Mouse (Mus musculus): ENCODE measurements around the gene Trex2. TPM values are rescaled to one million over a fixed set of nuclear protein-coding genes. Genes with fewer than 3 reads are reported as not detected.
"Not testable (repeated sequence)": the region's sequence is repeated elsewhere in the genome, so short reads cannot be mapped to it uniquely, and the experiment has no call there.

The Trex2 gene
- polyA plus RNA-seq, 1 experiment from 2014 or later, result not detected

GRCm38 (mm10) chrX:73410880-73411517, 24.1 kb downstream of the Trex2 start, which contains the start of gene Zfp92:
Gene Zfp92, plus strand, starts transcription at chrX:73411096.
- Histone ChIP-seq H3K4me2 (replicated peaks) (peak within 1 kb of the TSS; percentile 47), H3K36me3 (no peaks in the 10 kb centered on the region), H3K4me1 (no peaks in the 10 kb centered on the region), H3K4me3 (peak within 1 kb of the TSS; percentile 29), H3K9me3 (no peaks in the 10 kb centered on the region), H3K27ac (replicated peaks) (no peak within 1 kb of the TSS), H3K9ac (replicated peaks) (no peak within 1 kb of the TSS; the same call in 1 of the 2 replicates), H3K27me3 (peaks cover 13% of the 10 kb centered on the region; the same call in 1 of the 2 replicates)
- ATAC-seq (ENCODE audit: low FRiP score, low read depth), result no peak
- WGBS, result 24% methylated on average over 20 of the region's 20 CpGs

GRCm38 (mm10) chrX:73401616-73402015, 33.5 kb downstream of the Trex2 start:
- H3K4me3 ChIP-seq, result no peak overlapping the region
- 90% methylated on average over 12 of the region's 12 CpGs for WGBS
- H3K27ac ChIP-seq (replicated peaks), result no peak overlapping the region
- no peak overlapping the region for H3K9ac ChIP-seq (replicated peaks)
- H3K27me3 ChIP-seq, result peaks cover 5% of the 10 kb centered on the region; the same call in 1 of the 2 replicates
- no peak overlapping the region for H3K4me2 ChIP-seq (replicated peaks)
- no peaks in the 10 kb centered on the region for H3K4me1 ChIP-seq
- no peaks in the 10 kb centered on the region for H3K36me3 ChIP-seq
- H3K9me3 ChIP-seq, result no peaks in the 10 kb centered on the region
- ATAC-seq (ENCODE audit: low FRiP score, low read depth), result no peak

- no peak overlapping the region for H3K4me3 ChIP-seq
- H3K9ac ChIP-seq (replicated peaks), result no peak overlapping the region
- no peaks in the 10 kb centered on the region for H3K9me3 ChIP-seq
- no peak for ATAC-seq (ENCODE audit: low FRiP score, low read depth)
- H3K27ac ChIP-seq (replicated peaks), result no peak overlapping the region
- H3K4me1 ChIP-seq, result no peaks in the 10 kb centered on the region
- 90% methylated on average over 20 of the region's 20 CpGs for WGBS
- H3K36me3 ChIP-seq, result no peaks in the 10 kb centered on the region
- no peak overlapping the region for H3K4me2 ChIP-seq (replicated peaks)
- peaks cover 7% of the 10 kb centered on the region; the same call in 1 of the 2 replicates for H3K27me3 ChIP-seq
Observed at GRCm38 (mm10) chrX:73400951-73401350, 34.2 kb downstream of the Trex2 start.

GRCm38 (mm10) chrX:73398636-73399035, 36.5 kb downstream of the Trex2 start, which contains the start of gene Gm18336:
Gene Gm18336, minus strand, starts transcription at chrX:73398736.
- H3K27me3 ChIP-seq; H3K27ac ChIP-seq (replicated peaks); ATAC-seq (ENCODE audit: low FRiP score, low read depth); H3K9me3 ChIP-seq; H3K4me3 ChIP-seq; H3K4me2 ChIP-seq (replicated peaks); H3K4me1 ChIP-seq; H3K9ac ChIP-seq (replicated peaks); H3K36me3 ChIP-seq: not testable (repeated sequence)
- 77% methylated on average over 2 of the region's 2 CpGs for WGBS

GRCm38 (mm10) chrX:73396446-73396845, 38.7 kb downstream of the Trex2 start:
- Histone ChIP-seq H3K4me3 (no peak overlapping the region), H3K36me3 (no peaks in the 10 kb centered on the region), H3K9me3 (no peaks in the 10 kb centered on the region), H3K4me2 (replicated peaks) (no peak overlapping the region), H3K4me1 (no peaks in the 10 kb centered on the region), H3K27me3 (peaks cover 7% of the 10 kb centered on the region; the same call in 1 of the 2 replicates), H3K27ac (replicated peaks) (no peak overlapping the region), H3K9ac (replicated peaks) (no peak overlapping the region)
- 100% methylated on average over 1 of the region's 1 CpGs for WGBS
- ATAC-seq (ENCODE audit: low FRiP score, low read depth), result no peak

GRCm38 (mm10) chrX:73391481-73391880, 43.7 kb downstream of the Trex2 start:
- no peak for ATAC-seq (ENCODE audit: low FRiP score, low read depth)
- WGBS, result 87% methylated on average over 4 of the region's 4 CpGs
- 0 out of 2 replicates have a peak, but pooled peaks cover 1% of the 10 kb centered on the region for H3K27me3 ChIP-seq
- no peak overlapping the region for H3K4me2 ChIP-seq (replicated peaks)
- no peaks in the 10 kb centered on the region for H3K36me3 ChIP-seq
- H3K9me3 ChIP-seq, result no peaks in the 10 kb centered on the region
- no peaks in the 10 kb centered on the region for H3K4me1 ChIP-seq
- H3K9ac ChIP-seq (replicated peaks), result no peak overlapping the region
- H3K27ac ChIP-seq (replicated peaks), result no peak overlapping the region
- no peak overlapping the region for H3K4me3 ChIP-seq

- no peaks in the 10 kb centered on the region for H3K9me3 ChIP-seq
Observed at GRCm38 (mm10) chrX:73384924-73385323, 50.2 kb downstream of the Trex2 start.

GRCm38 (mm10) chrX:73384419-73384818, 50.7 kb downstream of the Trex2 start:
- WGBS, result 56% methylated on average over 6 of the region's 6 CpGs
- Histone ChIP-seq H3K27me3 (no peaks in the 10 kb centered on the region), H3K4me2 (replicated peaks) (no peak overlapping the region), H3K4me3 (no peak overlapping the region), H3K9ac (replicated peaks) (no peak overlapping the region), H3K27ac (replicated peaks) (0 out of 2 replicates have a peak overlapping the region, but pooled peaks have one; percentile 42), H3K9me3 (no peaks in the 10 kb centered on the region), H3K36me3 (no peaks in the 10 kb centered on the region), H3K4me1 (no peaks in the 10 kb centered on the region)
- ATAC-seq (ENCODE audit: low FRiP score, low read depth), result no peak

More at GRCm38 (mm10) chrX:73384924-73385323, 50.2 kb downstream of the Trex2 start:
- WGBS, result 48% methylated on average over 1 of the region's 1 CpGs
- Histone ChIP-seq H3K27me3 (no peaks in the 10 kb centered on the region), H3K36me3 (no peaks in the 10 kb centered on the region), H3K9ac (replicated peaks) (no peak overlapping the region), H3K27ac (replicated peaks) (peak overlapping the region; percentile 42; the same call in 1 of the 2 replicates), H3K4me3 (no peak overlapping the region), H3K4me1 (no peaks in the 10 kb centered on the region), H3K4me2 (replicated peaks) (no peak overlapping the region)
- no peak for ATAC-seq (ENCODE audit: low FRiP score, low read depth)

Other genes starting within 250 kb of the Trex2 start
- gene Xlr3b, start 243.1 kb downstream of the Trex2 start, polyA plus RNA-seq (2016; fragmentation: Nextera tagmentation; extraction: Ambion mirVana), result 14.1 and 16.1 TPM in 2 replicates
- gene Xlr4b, start 221.0 kb downstream of the Trex2 start, polyA plus RNA-seq (2016; fragmentation: Nextera tagmentation; extraction: Ambion mirVana), result 0.43 and 0.70 TPM in 2 replicates
- 23.1 and 23.2 TPM in 2 replicates for gene F8a, start 207.1 kb downstream of the Trex2 start, polyA plus RNA-seq (2016; fragmentation: Nextera tagmentation; extraction: Ambion mirVana)
- not detected in 2 replicates for gene Xlr4c, start 192.2 kb downstream of the Trex2 start, polyA plus RNA-seq (2016; fragmentation: Nextera tagmentation; extraction: Ambion mirVana)
- 0.37 TPM in 1 of 2 replicates, not detected in the other for gene Xlr3c, start 170.0 kb downstream of the Trex2 start, polyA plus RNA-seq (2016; fragmentation: Nextera tagmentation; extraction: Ambion mirVana)
- 0.14 and 0.16 TPM in 2 replicates for gene Xlr5a, start 142.4 kb downstream of the Trex2 start, polyA plus RNA-seq (2016; fragmentation: Nextera tagmentation; extraction: Ambion mirVana)
- gene Xlr5c, start 142.4 kb downstream of the Trex2 start, polyA plus RNA-seq (2016; fragmentation: Nextera tagmentation; extraction: Ambion mirVana), result not detected in 2 replicates
- not detected in 2 replicates for gene Gm45015, start 98.5 kb downstream of the Trex2 start, polyA plus RNA-seq (2016; fragmentation: Nextera tagmentation; extraction: Ambion mirVana)
- gene Zfp275, start 92.7 kb downstream of the Trex2 start, polyA plus RNA-seq (2016; fragmentation: Nextera tagmentation; extraction: Ambion mirVana), result 18.6 and 19.1 TPM in 2 replicates
- gene Gm18336, start 36.6 kb downstream of the Trex2 start, polyA plus RNA-seq (2016; fragmentation: Nextera tagmentation; extraction: Ambion mirVana), result not detected in 2 replicates
- 0.18 and 0.22 TPM in 2 replicates for gene Zfp92, start 24.2 kb downstream of the Trex2 start, polyA plus RNA-seq (2016; fragmentation: Nextera tagmentation; extraction: Ambion mirVana)
- gene Haus7, start 23.7 kb upstream of the Trex2 start, polyA plus RNA-seq (2016; fragmentation: Nextera tagmentation; extraction: Ambion mirVana), result 62.7 and 69.6 TPM in 2 replicates
- gene Bgn, start 48.3 kb upstream of the Trex2 start, polyA plus RNA-seq (2016; fragmentation: Nextera tagmentation; extraction: Ambion mirVana), result 36.2 and 43.1 TPM in 2 replicates
- gene Atp2b3, start 67.7 kb upstream of the Trex2 start, polyA plus RNA-seq (2016; fragmentation: Nextera tagmentation; extraction: Ambion mirVana), result 0.94 and 0.99 TPM in 2 replicates
- 3.9 and 4.1 TPM in 2 replicates for gene Dusp9, start 204.1 kb upstream of the Trex2 start, polyA plus RNA-seq (2016; fragmentation: Nextera tagmentation; extraction: Ambion mirVana)
- 26.2 and 30.0 TPM in 2 replicates for gene Pnck, start 224.8 kb upstream of the Trex2 start, polyA plus RNA-seq (2016; fragmentation: Nextera tagmentation; extraction: Ambion mirVana)
- 7.3 and 7.7 TPM in 2 replicates for gene Slc6a8, start 237.8 kb upstream of the Trex2 start, polyA plus RNA-seq (2016; fragmentation: Nextera tagmentation; extraction: Ambion mirVana)

Measured in midbrain, embryonic 12.5 days (tissue).